Mouse (Mus musculus) T-cell, adult 2 months (primary cell): ENCODE results near the gene St5.

ENCODE experiments used
- DNase-seq: peaks from one replicate; pipeline ENCODE4 v3.0.0; 2022; ENCODE audit warnings: low spot score

The St5 gene

DNA sequence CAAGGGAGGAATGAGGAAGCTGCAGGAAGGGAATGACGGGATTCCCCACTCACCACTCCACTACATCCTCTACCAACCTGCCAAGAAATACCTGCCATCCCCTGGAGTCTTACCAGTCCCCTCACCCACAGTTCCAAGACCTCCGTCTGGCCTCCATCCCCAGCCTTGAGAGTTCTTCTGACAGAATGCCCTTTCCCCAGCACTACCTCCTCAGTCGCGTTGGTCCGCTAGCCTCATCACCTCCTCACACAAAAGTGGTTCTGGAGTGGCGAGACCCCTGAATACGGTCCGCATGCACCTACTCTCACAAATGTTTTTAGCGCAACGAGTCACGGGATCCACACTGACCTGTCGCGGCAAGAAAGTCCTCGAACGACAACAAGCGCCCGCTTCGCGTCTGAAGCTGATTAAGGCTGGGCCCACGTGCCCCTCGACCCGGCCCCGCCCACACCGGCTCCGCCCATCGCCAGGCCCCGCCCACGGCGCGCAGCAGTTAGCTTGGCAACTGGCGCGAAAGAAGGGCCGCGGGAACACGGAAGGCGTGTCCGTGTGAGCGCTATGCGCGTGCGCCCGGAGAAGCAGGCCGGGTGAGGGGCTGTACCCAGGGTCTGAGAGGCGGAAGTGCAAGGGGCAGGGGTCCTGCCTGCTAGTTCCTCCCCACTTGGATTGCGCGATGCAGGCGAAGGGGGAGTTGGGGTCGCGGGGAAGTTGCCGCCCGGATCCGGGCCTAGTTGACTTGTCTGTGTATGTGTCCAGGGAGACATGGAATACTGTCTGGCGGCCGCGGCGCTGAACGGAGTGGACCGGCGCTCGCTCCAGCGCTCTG lies at the start of gene St5, which contains the start of gene Akip1:
St5 (minus strand) TSS at position 416 of the 826 bp plus-strand sequence.
Akip1 (plus strand) TSS at position 501 of the 826 bp plus-strand sequence.
- DNase-seq = peak; percentile 95

DNA sequence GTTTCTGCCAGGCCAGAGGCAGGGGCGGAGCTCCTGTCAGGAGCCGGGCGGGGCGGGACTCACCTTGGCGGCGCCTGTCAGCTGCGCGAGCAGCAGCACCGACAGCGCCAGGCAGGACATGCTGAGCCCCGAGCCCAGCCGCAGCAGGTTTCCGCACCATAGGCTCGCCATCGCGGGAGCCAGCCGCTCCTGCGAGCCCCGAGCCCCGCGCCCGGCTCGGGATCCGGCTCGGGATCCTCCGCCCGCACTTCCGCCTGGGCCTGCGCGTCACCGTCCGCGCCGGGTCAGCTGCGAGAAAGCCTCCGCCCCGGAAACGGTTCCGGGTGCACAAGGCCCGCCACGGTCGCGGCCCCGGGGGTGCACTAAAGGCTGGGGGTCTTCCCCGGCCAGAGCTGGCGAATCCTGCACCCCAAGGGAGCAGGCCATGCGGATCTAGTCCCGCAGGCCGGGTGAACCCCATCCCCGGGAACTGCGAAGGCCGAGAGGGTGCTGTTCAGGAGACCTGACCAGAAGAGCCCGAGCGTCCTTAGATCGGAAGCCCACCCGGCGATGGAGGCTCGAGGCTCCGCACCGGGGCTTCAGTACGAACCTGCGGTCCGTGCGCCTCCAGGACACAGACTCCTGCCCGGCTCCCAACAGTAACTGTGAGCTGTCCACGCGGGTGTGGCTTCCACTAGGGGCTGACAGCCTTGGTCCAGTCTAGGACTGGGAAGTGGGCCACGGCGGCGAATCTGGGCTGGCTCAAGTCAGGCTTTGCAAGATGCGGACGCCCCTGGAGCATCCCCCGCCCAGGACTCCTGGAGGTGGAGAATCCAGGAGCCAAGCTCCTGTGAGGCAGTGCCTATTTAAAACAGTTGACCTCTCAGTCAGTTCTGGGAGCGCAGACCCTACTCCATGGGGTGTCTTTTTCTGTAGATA lies 48.9 kb upstream of the St5 start, which contains the start of gene Tmem9b:
Tmem9b (minus strand) TSS at position 868 of the 918 bp plus-strand sequence.
- DNase-seq = peak; percentile 80

DNA sequence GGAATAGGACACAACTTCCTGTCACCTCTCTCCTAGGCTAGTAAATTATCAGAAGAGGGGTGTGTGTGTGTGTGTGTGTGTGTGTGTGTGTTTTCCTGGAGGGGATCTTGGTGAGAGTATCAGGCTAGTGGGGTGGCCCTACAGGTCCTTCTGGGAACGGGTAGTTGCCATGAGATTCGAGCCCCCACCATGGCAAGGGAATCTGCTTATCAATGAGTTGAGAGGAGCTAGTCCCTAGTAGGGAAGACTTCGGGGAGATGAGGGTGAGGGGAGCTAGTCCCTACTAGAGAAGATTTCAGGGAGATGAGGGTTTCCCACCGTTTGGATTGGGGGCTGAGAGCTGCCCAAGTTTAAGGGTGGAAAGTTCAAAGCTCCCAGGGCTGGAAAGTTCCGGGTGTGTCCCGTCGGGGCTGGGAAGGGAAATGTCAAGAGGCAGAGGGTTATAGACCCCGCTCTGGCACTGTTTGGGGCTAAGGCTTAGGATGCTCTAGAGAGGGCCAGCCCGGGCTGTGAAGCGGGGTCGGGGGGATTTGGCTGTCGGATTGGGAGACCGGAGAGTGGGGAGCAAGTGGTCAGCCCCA lies 48.1 kb upstream of the St5 start:
- DNase-seq = no peak

DNA sequence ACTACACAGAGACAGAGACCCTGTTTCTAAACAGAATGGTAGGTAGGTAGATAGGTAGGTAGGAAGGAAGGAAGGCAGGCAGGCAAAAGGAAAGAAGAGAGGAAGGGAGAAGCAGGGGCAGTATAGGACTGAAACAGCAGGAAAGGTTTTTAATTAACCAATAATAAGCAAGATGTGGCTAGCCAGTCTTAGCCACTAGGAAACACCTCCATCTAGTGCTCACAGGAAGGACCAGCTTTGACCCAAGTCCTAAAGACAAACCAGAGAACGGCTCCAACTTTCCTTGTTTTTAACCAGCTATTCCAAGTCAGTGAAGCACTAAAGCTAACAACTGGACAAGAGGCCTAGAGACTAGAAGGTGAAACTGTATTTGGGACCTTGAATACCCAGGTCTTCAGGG lies 44.3 kb upstream of the St5 start:
- DNase-seq = no peak

DNA sequence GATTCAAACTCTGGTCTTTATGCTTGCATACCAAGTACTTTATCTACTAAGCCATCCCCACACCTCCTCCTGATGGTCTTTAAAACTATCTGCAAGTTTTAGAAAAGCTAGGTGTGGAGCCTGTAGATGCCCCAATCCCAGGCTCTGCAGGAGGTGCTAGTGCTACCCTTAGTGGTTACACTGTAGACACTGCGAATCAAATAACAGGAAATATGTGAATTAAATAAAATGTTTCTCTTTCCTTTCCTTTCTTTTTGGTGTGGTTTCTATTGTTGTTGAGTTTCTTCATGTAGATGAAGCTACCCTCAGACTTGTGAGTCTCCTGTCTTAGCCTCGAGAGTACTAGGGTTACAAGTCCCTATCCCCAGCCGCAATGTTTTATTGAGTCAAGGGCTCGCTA lies 38.3 kb upstream of the St5 start:
- DNase-seq = peak; percentile 32

DNA sequence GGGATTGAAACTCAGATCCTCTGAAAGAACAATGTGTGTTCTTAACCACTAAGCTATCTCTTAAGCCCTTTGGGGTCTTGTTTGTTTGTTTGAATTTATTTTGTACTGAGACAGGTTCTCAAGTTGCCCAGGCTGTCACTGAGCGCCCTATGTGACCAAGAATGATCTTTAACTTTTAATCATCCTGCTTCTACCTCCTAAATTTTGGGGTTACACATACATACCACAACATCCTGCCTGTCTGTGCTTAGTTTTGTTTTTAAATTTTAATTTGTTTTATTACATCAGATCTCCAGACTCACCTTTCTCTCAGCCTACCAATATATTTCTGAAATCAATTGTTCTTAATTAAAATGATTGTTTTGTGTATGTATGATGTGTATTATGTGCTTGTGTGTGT lies 37.7 kb upstream of the St5 start:
- no peak for DNase-seq

DNA sequence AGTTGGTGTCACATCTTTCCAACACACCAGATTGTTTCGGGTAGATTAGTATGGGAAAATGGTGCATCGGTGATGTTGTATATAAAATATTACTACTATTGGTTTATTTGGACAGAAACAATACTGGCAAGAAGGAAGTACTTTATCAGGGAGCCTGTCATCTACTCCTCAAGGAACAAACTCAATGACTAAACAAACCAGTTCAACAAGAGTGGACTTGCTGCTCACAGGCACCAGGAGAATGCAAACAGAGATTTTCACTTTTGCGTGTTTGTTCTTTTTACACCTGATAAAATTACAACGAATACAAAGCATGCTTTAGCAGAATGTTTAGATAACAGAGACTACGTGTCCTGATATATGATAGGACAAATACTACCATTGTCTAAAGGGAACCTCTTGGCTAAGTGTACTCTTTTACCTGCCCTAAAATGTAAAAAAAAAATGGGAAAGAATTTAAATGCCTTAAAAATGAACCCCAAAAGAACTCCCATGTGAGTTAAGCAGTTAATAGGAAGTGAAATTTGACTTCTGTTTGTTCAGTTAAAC lies 36.5 kb upstream of the St5 start:
- DNase-seq = no peak

DNA sequence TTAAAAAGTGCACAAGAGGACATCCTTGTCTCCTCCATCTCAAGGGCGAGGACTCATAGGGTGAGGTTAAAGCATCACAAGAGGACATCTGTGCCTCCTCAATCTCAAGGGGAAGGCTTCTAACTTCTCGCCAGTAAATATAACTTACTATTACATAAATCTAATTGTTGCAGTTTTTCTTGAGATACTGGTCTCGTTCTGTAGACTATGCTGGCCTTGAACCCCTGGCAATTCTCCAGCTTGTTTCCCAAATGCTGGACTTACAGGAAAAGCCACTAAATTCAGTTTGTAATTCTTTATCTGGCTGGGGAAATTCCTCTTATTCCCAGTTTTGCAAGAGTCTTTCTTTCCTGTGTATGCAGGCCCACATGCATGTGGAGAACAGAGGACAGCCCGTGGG lies 31.4 kb upstream of the St5 start:
- DNase-seq = no peak

DNA sequence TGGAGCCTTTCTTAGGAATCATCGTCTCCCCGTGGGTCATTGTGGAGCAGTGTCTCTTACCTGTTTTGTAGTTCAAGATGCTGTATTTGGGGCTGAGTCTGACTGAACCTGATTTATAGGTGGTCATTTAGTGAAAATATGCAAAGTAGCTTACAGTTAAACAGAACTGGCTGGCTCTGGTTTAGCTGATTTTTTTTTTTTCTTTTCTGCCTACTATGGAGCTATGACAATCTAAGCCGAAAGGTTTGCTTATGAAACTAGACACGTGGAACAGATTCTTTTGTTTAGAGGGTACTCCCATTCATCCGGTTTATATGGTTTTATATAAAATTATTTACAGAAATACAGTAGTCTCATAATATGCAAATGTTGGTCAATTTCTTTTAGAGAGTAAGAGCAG lies 28.2 kb upstream of the St5 start, which contains the start of gene Ascl3:
Ascl3 (minus strand) TSS at position 101 of the 400 bp plus-strand sequence.
- DNase-seq = no peak

DNA sequence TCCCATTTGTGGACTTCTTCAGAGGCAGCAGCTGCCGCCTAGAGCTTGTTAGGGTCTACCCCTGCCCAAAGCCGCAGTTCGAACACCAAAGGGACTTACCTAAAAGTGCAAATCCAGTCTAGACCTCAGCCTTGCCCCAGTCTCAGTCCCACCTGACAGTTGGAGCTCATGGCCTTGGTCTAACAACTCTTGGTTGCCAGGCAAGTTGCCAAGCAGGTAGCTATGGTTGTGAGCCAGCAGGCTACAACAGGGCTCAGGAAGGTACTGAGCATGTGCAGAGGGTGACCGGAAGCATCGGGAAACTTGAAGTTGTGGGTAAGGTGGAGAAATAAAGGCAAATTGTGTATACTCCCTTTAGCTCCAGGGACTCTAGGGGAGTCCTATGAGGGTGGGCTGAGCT lies 20.3 kb upstream of the St5 start, which contains the start of gene BC051019:
BC051019 (minus strand) TSS at position 154 of the 400 bp plus-strand sequence.
- no peak for DNase-seq

DNA sequence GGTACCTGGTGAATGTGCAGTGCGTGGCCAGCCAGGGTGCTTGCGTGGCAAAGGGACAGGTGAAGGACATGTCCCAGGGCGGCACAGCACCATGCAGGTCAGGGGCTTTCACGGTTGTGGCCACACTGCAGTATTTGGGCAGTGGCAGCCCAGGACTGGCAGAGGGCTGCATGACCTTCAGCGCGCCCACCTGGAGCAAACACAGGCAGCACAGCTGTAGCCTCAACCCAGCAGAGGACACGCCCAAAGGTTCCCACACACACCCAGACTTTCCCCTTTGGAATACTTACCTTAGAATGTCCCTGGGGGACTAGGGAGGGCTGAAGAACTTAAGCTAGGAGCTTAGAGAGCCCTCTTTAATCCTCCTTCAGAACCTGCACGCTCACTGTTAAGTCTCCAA lies 19.7 kb upstream of the St5 start:
- DNase-seq = no peak

DNA sequence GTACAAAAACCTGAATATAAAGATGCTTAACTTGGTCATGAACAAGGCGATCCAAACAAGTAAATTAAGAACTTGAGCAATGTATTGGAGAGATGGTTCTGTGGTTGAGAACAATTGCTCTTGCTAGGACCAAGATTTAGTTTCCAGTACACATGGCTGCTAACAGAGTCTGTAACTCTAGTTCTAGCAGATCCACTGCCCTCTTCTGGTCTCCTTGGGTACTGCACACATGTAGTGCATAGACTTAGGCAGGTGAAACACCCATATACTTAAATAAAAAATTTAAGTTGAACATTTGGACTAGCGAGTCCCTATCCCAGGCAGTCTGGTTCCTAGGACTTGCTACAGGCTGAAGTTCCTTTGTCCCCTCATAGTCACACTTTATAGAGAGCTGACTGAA lies 19.2 kb upstream of the St5 start:
- no peak for DNase-seq

DNA sequence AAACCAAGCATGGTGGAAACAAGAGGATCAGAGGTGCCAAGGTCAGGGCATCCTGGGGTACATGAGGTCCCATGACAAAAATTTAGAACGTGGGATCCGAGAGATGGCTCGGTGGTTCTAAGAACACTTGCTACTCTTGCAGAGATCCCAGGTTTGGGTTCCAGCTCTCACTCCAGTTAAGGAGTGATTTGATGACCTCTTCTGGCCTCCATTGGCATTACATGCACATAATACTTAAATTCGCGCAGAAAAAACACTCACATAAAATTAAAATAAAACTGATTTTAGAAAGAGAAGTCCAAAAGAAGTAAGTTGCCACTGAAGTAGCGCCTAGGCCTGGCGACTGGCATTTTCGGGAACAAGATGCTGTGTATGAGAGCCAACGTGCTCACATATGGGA lies 15.9 kb upstream of the St5 start:
- no peak for DNase-seq

DNA sequence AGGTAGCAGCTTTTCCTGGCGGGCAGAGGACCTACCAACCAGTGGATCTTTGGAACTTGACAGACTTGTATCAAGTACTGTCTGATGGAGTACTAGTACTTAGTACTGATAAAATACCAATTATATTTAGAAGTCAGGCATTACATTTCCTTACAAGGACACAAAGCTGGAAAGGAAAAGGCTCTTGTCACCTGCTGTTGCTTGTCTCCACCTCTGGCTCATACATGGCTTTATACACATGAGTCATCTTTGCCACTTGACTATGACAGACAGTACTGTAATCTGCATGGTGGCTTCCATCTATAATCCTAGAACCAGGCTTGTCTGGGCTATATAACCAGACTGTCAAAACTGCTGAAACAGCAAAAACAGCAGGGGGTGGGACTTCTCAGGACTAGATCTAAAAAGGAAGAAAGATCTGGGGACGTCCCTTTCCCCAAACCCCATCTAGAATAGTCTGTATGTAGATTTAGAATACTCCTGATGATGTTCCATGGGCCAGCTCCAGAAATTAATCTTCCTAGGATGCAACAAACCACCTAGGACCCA lies 10.1 kb upstream of the St5 start:
- DNase-seq = no peak

DNA sequence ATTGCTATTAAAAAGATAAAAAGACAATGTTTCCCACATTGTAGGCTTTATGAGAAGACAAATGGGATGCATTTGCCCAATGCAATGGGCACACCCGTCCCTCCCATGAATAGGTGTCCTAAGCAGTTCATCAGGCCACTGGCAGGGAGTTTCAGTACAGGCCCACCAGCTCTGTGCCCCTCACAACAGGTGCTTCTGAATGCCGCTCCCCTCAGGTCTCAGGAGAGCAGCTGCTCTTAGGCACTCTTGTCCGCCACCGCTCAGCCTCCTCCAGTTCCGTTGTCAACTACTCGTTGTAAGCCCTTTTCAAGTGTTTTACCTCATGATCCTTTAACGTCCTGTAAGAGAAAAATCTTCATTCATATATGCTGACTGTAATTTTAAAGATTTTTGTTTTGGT lies 8.8 kb upstream of the St5 start:
- no peak for DNase-seq

DNA sequence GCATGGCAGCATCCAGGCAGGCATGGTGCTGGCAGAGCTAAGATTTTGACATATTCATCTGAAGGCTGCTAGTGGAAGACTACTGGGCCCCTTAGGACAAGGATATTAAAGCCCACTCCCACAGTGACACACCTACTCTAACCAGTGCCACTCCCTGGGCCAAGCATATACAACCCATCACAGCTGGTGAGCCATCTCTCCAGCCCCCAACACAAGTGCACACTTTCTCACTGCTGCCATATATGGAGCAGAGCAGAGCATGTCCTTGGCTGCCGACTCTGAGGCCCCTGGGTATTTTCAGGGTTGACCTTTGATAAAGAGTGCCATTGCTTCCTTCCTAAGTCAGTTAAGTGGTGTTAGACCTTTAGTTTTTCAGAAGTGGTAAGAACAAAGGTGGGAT lies 6.7 kb upstream of the St5 start:
- no peak for DNase-seq

DNA sequence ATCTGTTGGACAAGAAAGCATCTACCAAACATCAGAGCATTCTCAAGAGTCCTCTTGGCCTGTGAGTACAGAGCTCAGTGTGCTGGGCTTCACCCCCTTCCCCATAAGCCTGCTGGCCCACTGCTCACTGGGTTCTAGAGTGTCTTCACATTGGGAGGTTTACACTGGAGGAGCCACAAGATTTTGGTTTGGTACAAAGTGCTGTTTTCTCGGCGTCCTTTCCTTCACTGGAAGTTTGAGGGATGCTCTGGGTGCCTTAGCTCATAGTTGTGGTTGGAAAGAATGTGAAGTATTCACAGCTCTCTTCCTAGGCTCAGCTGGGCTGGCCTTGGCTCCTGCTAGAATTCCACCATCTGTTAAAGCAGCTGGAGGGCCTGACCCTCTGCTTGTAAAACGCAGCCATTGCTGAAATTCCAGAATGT lies 5.6 kb upstream of the St5 start:
- DNase-seq = no peak

DNA sequence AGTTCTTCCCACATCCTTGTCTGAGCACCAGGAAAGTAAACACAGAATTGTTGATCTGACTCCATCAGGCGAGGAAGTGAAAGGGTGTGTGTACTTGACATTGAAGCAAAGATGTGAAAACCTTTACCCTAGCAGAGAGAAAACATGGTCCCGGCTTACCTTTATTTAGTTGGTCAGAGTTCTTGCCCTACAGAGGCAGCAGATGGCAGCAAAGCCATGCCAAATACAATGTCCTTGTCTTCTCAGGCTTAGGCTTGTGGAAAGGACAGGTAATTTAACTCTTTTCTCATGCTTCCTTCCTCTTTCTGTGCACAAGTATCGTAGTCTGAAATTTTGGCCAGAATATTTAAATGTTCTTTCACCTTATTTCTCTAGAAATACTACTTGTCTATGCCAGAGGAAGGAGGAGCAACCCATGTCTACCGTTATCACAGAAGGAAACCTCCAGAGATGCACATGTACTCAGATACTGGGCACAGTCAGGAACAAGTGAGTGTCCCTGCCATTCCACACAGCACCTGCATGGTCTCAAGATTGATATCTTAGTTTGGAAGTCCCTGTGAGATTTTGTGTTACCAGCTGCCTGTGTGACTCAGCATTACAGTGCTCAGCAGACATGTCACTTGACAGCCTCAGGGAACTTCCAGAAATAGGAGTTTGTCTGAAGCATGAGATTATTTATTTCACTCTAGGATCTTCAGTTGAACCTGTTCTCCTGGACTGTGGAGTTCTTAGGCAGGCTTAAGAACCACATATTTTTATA lies 3.8 kb upstream of the St5 start:
- peak; percentile 63 for DNase-seq

DNA sequence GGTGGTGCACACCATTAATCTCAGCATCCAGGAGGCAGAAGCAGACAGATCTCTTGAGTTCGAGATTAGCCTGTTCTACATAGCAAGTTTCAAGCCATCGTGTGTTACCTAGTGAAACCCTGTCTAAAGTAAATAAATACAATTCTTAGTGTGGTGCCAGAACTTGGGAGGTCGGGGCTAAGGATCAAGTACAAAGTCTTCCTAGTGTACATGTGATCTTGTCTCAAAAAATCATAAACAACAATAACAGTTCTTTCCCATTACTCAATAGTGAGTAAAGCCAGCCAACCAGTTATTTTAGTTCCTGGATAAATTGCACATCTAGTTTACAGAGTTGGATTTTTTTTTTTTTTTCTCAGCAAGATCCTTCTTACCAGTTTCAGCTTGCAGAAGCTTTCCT lies 1.1 kb upstream of the St5 start:
- no peak for DNase-seq

DNA sequence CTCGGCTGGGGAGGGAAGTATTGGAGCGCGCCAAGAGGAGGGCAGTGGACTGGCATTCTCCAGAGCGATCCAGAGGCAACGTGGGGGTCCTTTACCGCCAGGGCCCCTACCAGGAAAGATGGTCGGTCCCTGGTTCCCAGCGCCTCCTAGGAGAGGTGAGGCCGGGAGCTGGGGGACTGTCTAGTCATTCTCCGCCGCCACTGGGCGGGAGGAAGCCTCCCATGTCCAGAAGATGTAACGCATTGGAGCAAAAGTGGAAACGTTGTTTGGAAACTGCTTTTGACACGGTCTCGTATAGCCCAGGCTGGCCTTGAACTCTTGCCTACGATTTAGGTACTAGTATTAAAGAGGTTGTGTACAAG lies 592 bp upstream of the St5 start:
- DNase-seq = no peak

DNA sequence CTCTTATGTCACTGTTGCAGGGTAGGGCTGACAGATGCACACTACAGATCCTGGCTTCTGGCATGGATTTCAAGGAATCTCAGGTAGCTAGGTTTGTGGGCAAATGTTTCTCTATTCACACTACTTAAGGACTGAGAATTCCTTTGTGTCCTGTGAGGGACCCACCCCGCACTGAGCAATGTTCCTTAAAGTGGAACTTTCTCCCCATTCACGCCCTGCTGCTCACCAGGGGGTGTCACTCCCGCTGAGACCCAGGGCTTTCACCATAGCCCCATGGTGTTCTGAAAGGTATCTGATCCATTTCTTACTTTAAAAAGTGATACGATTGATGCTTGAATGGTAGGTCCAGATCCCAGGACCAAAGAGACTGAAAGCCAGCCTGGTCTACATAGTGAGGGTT lies 684 bp downstream of the St5 start:
- no peak for DNase-seq
